Mouse (Mus musculus): ENCODE data around the gene Dnah7a.
"Not testable (repeated sequence)": the region's sequence is repeated elsewhere in the genome, so short reads cannot be mapped to it uniquely, and the experiment has no call there.

Gene Dnah7a

GRCm38 (mm10) chr1:53664268-53664667 lies 42.3 kb downstream of the Dnah7a start:
- DNase-seq, result not testable (repeated sequence)

- DNase-seq, result no peak
Measured at GRCm38 (mm10) chr1:53639865-53640794, 66.5 kb downstream of the Dnah7a start.

- DNase-seq, result not testable (repeated sequence)
Measured at GRCm38 (mm10) chr1:53635641-53636040, 70.9 kb downstream of the Dnah7a start.

GRCm38 (mm10) chr1:53632040-53632439 lies 74.5 kb downstream of the Dnah7a start:
- not testable (repeated sequence) for DNase-seq

GRCm38 (mm10) chr1:53630011-53630410 lies 76.6 kb downstream of the Dnah7a start:
- no peak for DNase-seq

GRCm38 (mm10) chr1:53613486-53613885 lies 93.1 kb downstream of the Dnah7a start:
- no peak for DNase-seq

GRCm38 (mm10) chr1:53581326-53581725 lies 125.3 kb downstream of the Dnah7a start:
- not testable (repeated sequence) for DNase-seq

GRCm38 (mm10) chr1:53557918-53558317 lies 148.7 kb downstream of the Dnah7a start:
- DNase-seq, result not testable (repeated sequence)

- DNase-seq, result peak; percentile 29
Measured at GRCm38 (mm10) chr1:53547018-53547417, 159.6 kb downstream of the Dnah7a start.

- not testable (repeated sequence) for DNase-seq
Measured at GRCm38 (mm10) chr1:53538356-53538755, 168.2 kb downstream of the Dnah7a start.

GRCm38 (mm10) chr1:53534826-53535225 lies 171.8 kb downstream of the Dnah7a start:
- DNase-seq, result not testable (repeated sequence)

- not testable (repeated sequence) for DNase-seq
Measured at GRCm38 (mm10) chr1:53526021-53526420, 180.6 kb downstream of the Dnah7a start.

- DNase-seq, result no peak
Measured at GRCm38 (mm10) chr1:53473699-53474098, 232.9 kb downstream of the Dnah7a start.

- not testable (repeated sequence) for DNase-seq
Measured at GRCm38 (mm10) chr1:53472084-53472483, 234.5 kb downstream of the Dnah7a start.

- DNase-seq, result no peak
Measured at GRCm38 (mm10) chr1:53467325-53467670, 239.3 kb downstream of the Dnah7a start.

GRCm38 (mm10) chr1:53466524-53467324 lies 239.9 kb downstream of the Dnah7a start:
- DNase-seq, result not testable (repeated sequence)

- not testable (repeated sequence) for DNase-seq
Measured at GRCm38 (mm10) chr1:53439173-53439572, 267.4 kb downstream of the Dnah7a start.

- DNase-seq, result not testable (repeated sequence)
Measured at GRCm38 (mm10) chr1:53432433-53432832, 274.2 kb downstream of the Dnah7a start.

GRCm38 (mm10) chr1:53405803-53406325 lies 300.7 kb downstream of the Dnah7a start:
- DNase-seq, result no peak

GRCm38 (mm10) chr1:53393936-53394760 lies 312.4 kb downstream of the Dnah7a start:
- not testable (repeated sequence) for DNase-seq

GRCm38 (mm10) chr1:53388762-53389161 lies 317.8 kb downstream of the Dnah7a start:
- DNase-seq, result no peak

- no peak for DNase-seq
Measured at GRCm38 (mm10) chr1:53384085-53384688, 322.4 kb downstream of the Dnah7a start.
